Mouse (Mus musculus) spleen, adult 2 months (tissue): ENCODE measurements around the gene Copa. TPM values are rescaled to one million over a fixed set of nuclear protein-coding genes. Genes with fewer than 3 reads are reported as not detected.

Source experiments
- DNase-seq, 2 experiments: peaks; one replicate each; pipeline versions ENCODE4 v3.0.0 to v3.0.0-alpha.2; 2012 to 2021; ENCODE audit warnings: low spot score in 2 of 2, low read depth in 1 of 2
- H3K27ac ChIP-seq: fragments of 200-500 bp; 2 replicates; pipeline ENCODE4 v1.5.1; 2012; ENCODE audit warnings: low read length, inconsistent platforms; ENCODE audit not compliant: insufficient read depth
- H3K27me3 ChIP-seq: fragments of 200-500 bp; 2 replicates; pipeline ENCODE4 v1.6.1; 2012; ENCODE audit warnings: mild to moderate bottlenecking, moderate library complexity, low read length, inconsistent platforms; ENCODE audit not compliant: control insufficient read depth, insufficient read depth
- H3K36me3 ChIP-seq: fragments of 200-500 bp; 2 replicates; pipeline ENCODE4 v1.6.1; 2012; ENCODE audit warnings: mild to moderate bottlenecking, low read length, inconsistent platforms; ENCODE audit not compliant: control insufficient read depth, insufficient read depth
- H3K4me1 ChIP-seq: fragments of 200-500 bp; 2 replicates; pipeline ENCODE4 v1.6.1; 2011; ENCODE audit warnings: inconsistent platforms; ENCODE audit not compliant: control insufficient read depth, insufficient read depth, insufficient read length
- H3K4me3 ChIP-seq: fragments of 200-500 bp; 2 replicates; pipeline ENCODE4 v1.5.1; 2011; ENCODE audit warnings: mild to moderate bottlenecking, inconsistent platforms; ENCODE audit not compliant: insufficient read depth, insufficient read length; ENCODE audit errors: extremely low read depth
- CTCF ChIP-seq: fragments of 200-500 bp; IDR thresholded peaks from 2 replicates; pipeline ENCODE4 v1.5.1; 2011; ENCODE audit warnings: mild to moderate bottlenecking, inconsistent platforms; ENCODE audit not compliant: insufficient read depth, insufficient read length, insufficient replicate concordance; ENCODE audit errors: extremely low read depth
- POLR2A ChIP-seq: fragments of 200-500 bp; IDR thresholded peaks from 2 replicates; pipeline ENCODE4 v1.6.1; 2011; ENCODE audit warnings: low read depth, low read length, inconsistent platforms
- WGBS: fragments of 180-500 bp; shearing (Covaris S2); methylation state at CpG from one replicate; pipeline ENCODE4 v1.1.7; 2018; 5-methylcytosine and 5-hydroxymethylcytosine counted together
- polyA plus RNA-seq: library from polyadenylated mRNA; depleted of rRNA; stranded (reverse); fragments of >200 nt; gene quantifications from 2 replicates; pipeline ENCODE4 v1.2.3, GENCODE M21; 2012

Copa gene
- polyA plus RNA-seq, 1 experiment = 31.7 TPM

GRCm38 (mm10) chr1:172107777-172108477 is 25.6 kb downstream of the Copa start:
- Histone ChIP-seq H3K36me3 (peaks cover 72% of the 10 kb centered on the region), H3K4me3 (no peak overlapping the region), H3K27me3 (no peaks in the 10 kb centered on the region), H3K4me1 (no peaks in the 10 kb centered on the region), H3K27ac (no peak overlapping the region)
- TF ChIP-seq POLR2A (no peak), CTCF (no peak)
- WGBS = 91% methylated on average over 10 of the region's 10 CpGs
- DNase-seq = no peak

GRCm38 (mm10) chr1:172116948-172117347 is 34.6 kb downstream of the Copa start:
- WGBS = 88% methylated on average over 5 of the region's 5 CpGs
- no peak overlapping the region for H3K27ac ChIP-seq

GRCm38 (mm10) chr1:172119100-172119499 is 36.8 kb downstream of the Copa start:
- peaks cover 55% of the 10 kb centered on the region for H3K36me3 ChIP-seq
- no peaks in the 10 kb centered on the region for H3K27me3 ChIP-seq
- H3K4me1 ChIP-seq = no peaks in the 10 kb centered on the region
- no peak overlapping the region for H3K4me3 ChIP-seq
- 79% methylated on average over 6 of the region's 6 CpGs for WGBS
- no peak for DNase-seq
- H3K27ac ChIP-seq = no peak overlapping the region
- no peak for TF ChIP-seq CTCF
- no peak for TF ChIP-seq POLR2A

More at GRCm38 (mm10) chr1:172116948-172117347, 34.6 kb downstream of the Copa start:
- no peaks in the 10 kb centered on the region for H3K4me1 ChIP-seq
- no peak overlapping the region for H3K4me3 ChIP-seq
- TF ChIP-seq CTCF = no peak
- TF ChIP-seq POLR2A = no peak
- H3K27me3 ChIP-seq = no peaks in the 10 kb centered on the region
- no peak for DNase-seq
- H3K36me3 ChIP-seq = peaks cover 73% of the 10 kb centered on the region

- 55% methylated on average over 3 of the region's 3 CpGs for WGBS
- DNase-seq = peak in 1 of 2 experiments; percentile 42
- peaks cover 50% of the 10 kb centered on the region for H3K36me3 ChIP-seq
- H3K27me3 ChIP-seq = no peaks in the 10 kb centered on the region
- no peaks in the 10 kb centered on the region for H3K4me1 ChIP-seq
- no peak overlapping the region for H3K4me3 ChIP-seq
- no peak overlapping the region for H3K27ac ChIP-seq
- TF ChIP-seq CTCF (peak; percentile 61; the same call in 1 of the 2 replicates), POLR2A (no peak)
Observed at GRCm38 (mm10) chr1:172119720-172120119, 37.4 kb downstream of the Copa start.

GRCm38 (mm10) chr1:172122671-172123070 is 40.3 kb downstream of the Copa start:
- Histone ChIP-seq H3K36me3 (peaks cover 27% of the 10 kb centered on the region), H3K27ac (no peak overlapping the region), H3K4me3 (no peak overlapping the region), H3K4me1 (peaks cover 4% of the 10 kb centered on the region; the same call in 1 of the 2 replicates), H3K27me3 (no peaks in the 10 kb centered on the region)
- no peak for DNase-seq
- no peak for TF ChIP-seq CTCF
- TF ChIP-seq POLR2A = no peak
- WGBS = 81% methylated on average over 2 of the region's 2 CpGs

- WGBS = 83% methylated on average over 6 of the region's 6 CpGs
- Histone ChIP-seq H3K27me3 (no peaks in the 10 kb centered on the region), H3K36me3 (peaks cover 20% of the 10 kb centered on the region), H3K27ac (no peak overlapping the region), H3K4me1 (peaks cover 4% of the 10 kb centered on the region; the same call in 1 of the 2 replicates), H3K4me3 (no peak overlapping the region)
- no peak for TF ChIP-seq CTCF
- no peak for TF ChIP-seq POLR2A
- no peak for DNase-seq
Observed at GRCm38 (mm10) chr1:172124572-172124971, 42.2 kb downstream of the Copa start.
